In genomic region chr1:192480072-192480784, GRCm38 (mm10) we compare ENCODE assay signal across 14 mouse cellular contexts.
DNase-seq lines count a peak whose midpoint lies in the region.
"Had no signal": no experiment of that assay in that cellular context is flagged by ENCODE, and none has a peak within 500 bp of the region (broad histone marks: within the 10 kb centered on the region; RNA-seq: fewer than 3 reads in every experiment).

No protein-coding gene starts in this region.

- intact Hi-C loops in heart, postnatal 14 days (cut with DNase I): no loop called here

- DNase-seq in heart, adult 11 months: peak; percentile 80
- DNase-seq in heart, postnatal 14 days: no peak
- DNase-seq in left cerebral cortex, adult 9 months (ENCODE audit: low spot score in 2 of 2): peak; percentile 27 to 44
- DNase-seq in left cerebral cortex, adult 11 months (ENCODE audit: low spot score): no peak
- DNase-seq in right cerebral cortex, adult 18-20 months: peak; percentile 61
- DNase-seq in right cerebral cortex, postnatal 10 days (ENCODE audit: low spot score in 2 of 2): no peak
- DNase-seq in thymus, postnatal 10 days (ENCODE audit: low spot score in 2 of 2): no peak
- DNase-seq: adrenal gland, adult 2 months; adrenal gland, postnatal 10 days; adrenal gland, postnatal 25 days; cerebellum, adult 11-12 months; cerebellum, adult 9-10 months; cerebellum, postnatal 10 days; cerebellum, postnatal 25 days had no signal

Comparison
In these comparisons a context has a peak if more than half of its experiments do, and no peak if none do; other contexts are left out.
1. DNase-seq: peak in heart, adult 11 months (single experiment), left cerebral cortex, adult 9 months (2 of 2) and right cerebral cortex, adult 18-20 months (single experiment); none in heart, postnatal 14 days (0 of 2), left cerebral cortex, adult 11 months (single experiment), right cerebral cortex, postnatal 10 days (0 of 2) and thymus, postnatal 10 days (0 of 2).